Mouse (Mus musculus): ENCODE measurements around the gene Qrfp. TPM values are rescaled to one million over a fixed set of nuclear protein-coding genes. Genes with fewer than 3 reads are reported as not detected.
A peak's percentile ranks its signal among the peaks of the same experiment; 100 is the strongest.

Qrfp gene
- polyA plus RNA-seq, 1 experiment: not detected

GRCm38 (mm10) chr2:31789215-31789614 lies 21.2 kb downstream of the Qrfp start:
- 78% methylated on average over 2 of the region's 2 CpGs for WGBS
- Histone ChIP-seq H3K4me1 (ENCODE audit: control insufficient read depth, insufficient read depth, low read length) (peaks cover 34% of the 10 kb centered on the region), H3K27ac (ENCODE audit: insufficient read depth, low read depth, low read length) (no peak overlapping the region), H3K4me3 (ENCODE audit: insufficient read depth, low read depth, low read length) (no peak overlapping the region)
- no peak for TF ChIP-seq POLR2A (IDR thresholded peaks at IDR 0.05; ENCODE audit: insufficient read depth, low read depth, low read length)
- no peak for TF ChIP-seq CTCF (IDR thresholded peaks at IDR 0.05; ENCODE audit: insufficient read depth, low read depth, low read length)

GRCm38 (mm10) chr2:31788227-31788626 lies 22.2 kb downstream of the Qrfp start:
- TF ChIP-seq CTCF (IDR thresholded peaks at IDR 0.05; ENCODE audit: insufficient read depth, low read depth, low read length) (no peak), POLR2A (IDR thresholded peaks at IDR 0.05; ENCODE audit: insufficient read depth, low read depth, low read length) (no peak)
- no peak overlapping the region for H3K4me3 ChIP-seq (ENCODE audit: insufficient read depth, low read depth, low read length)
- no peak overlapping the region for H3K27ac ChIP-seq (ENCODE audit: insufficient read depth, low read depth, low read length)
- whole genome bisulfite sequencing: 59% methylated on average over 3 of the region's 3 CpGs
- H3K4me1 ChIP-seq (ENCODE audit: control insufficient read depth, insufficient read depth, low read length): peaks cover 34% of the 10 kb centered on the region

GRCm38 (mm10) chr2:31787029-31787428 lies 23.4 kb downstream of the Qrfp start:
- 13% methylated on average over 7 of the region's 7 CpGs for WGBS
- Histone ChIP-seq H3K4me1 (ENCODE audit: control insufficient read depth, insufficient read depth, low read length) (peaks cover 34% of the 10 kb centered on the region), H3K27ac (ENCODE audit: insufficient read depth, low read depth, low read length) (no peak overlapping the region), H3K4me3 (ENCODE audit: insufficient read depth, low read depth, low read length) (no peak overlapping the region)
- TF ChIP-seq CTCF (IDR thresholded peaks at IDR 0.05; ENCODE audit: insufficient read depth, low read depth, low read length): peak; percentile 72
- no peak for TF ChIP-seq POLR2A (IDR thresholded peaks at IDR 0.05; ENCODE audit: insufficient read depth, low read depth, low read length)

- peaks cover 20% of the 10 kb centered on the region for H3K4me1 ChIP-seq (ENCODE audit: control insufficient read depth, insufficient read depth, low read length)
- no peak overlapping the region for H3K4me3 ChIP-seq (ENCODE audit: insufficient read depth, low read depth, low read length)
- no peak overlapping the region for H3K27ac ChIP-seq (ENCODE audit: insufficient read depth, low read depth, low read length)
- 28% methylated on average over 9 of the region's 9 CpGs for WGBS
- TF ChIP-seq CTCF (IDR thresholded peaks at IDR 0.05; ENCODE audit: insufficient read depth, low read depth, low read length) (no peak; the same call in 1 of the 2 replicates), POLR2A (IDR thresholded peaks at IDR 0.05; ENCODE audit: insufficient read depth, low read depth, low read length) (no peak)
Measured at GRCm38 (mm10) chr2:31785074-31785473, 25.3 kb downstream of the Qrfp start.

GRCm38 (mm10) chr2:31782958-31783602 lies 27.3 kb downstream of the Qrfp start:
- Histone ChIP-seq H3K4me3 (ENCODE audit: insufficient read depth, low read depth, low read length) (no peak overlapping the region), H3K4me1 (ENCODE audit: control insufficient read depth, insufficient read depth, low read length) (peaks cover 8% of the 10 kb centered on the region), H3K27ac (ENCODE audit: insufficient read depth, low read depth, low read length) (no peak overlapping the region)
- TF ChIP-seq CTCF (IDR thresholded peaks at IDR 0.05; ENCODE audit: insufficient read depth, low read depth, low read length) (no peak), POLR2A (IDR thresholded peaks at IDR 0.05; ENCODE audit: insufficient read depth, low read depth, low read length) (no peak)
- WGBS: 78% methylated on average over 8 of the region's 8 CpGs

- TF ChIP-seq POLR2A (IDR thresholded peaks at IDR 0.05; ENCODE audit: insufficient read depth, low read depth, low read length) (no peak), CTCF (IDR thresholded peaks at IDR 0.05; ENCODE audit: insufficient read depth, low read depth, low read length) (no peak)
- Histone ChIP-seq H3K4me1 (ENCODE audit: control insufficient read depth, insufficient read depth, low read length) (no peaks in the 10 kb centered on the region), H3K27ac (ENCODE audit: insufficient read depth, low read depth, low read length) (no peak overlapping the region), H3K4me3 (ENCODE audit: insufficient read depth, low read depth, low read length) (no peak overlapping the region)
- WGBS: 95% methylated on average over 2 of the region's 2 CpGs
Measured at GRCm38 (mm10) chr2:31779258-31779657, 31.1 kb downstream of the Qrfp start.

GRCm38 (mm10) chr2:31776479-31776878 lies 33.9 kb downstream of the Qrfp start:
- Histone ChIP-seq H3K4me3 (ENCODE audit: insufficient read depth, low read depth, low read length) (no peak overlapping the region), H3K27ac (ENCODE audit: insufficient read depth, low read depth, low read length) (no peak overlapping the region), H3K4me1 (ENCODE audit: control insufficient read depth, insufficient read depth, low read length) (peaks cover 2% of the 10 kb centered on the region)
- TF ChIP-seq POLR2A (IDR thresholded peaks at IDR 0.05; ENCODE audit: insufficient read depth, low read depth, low read length): no peak
- TF ChIP-seq CTCF (IDR thresholded peaks at IDR 0.05; ENCODE audit: insufficient read depth, low read depth, low read length): no peak
- WGBS: 98% methylated on average over 3 of the region's 3 CpGs

- H3K4me3 ChIP-seq (ENCODE audit: insufficient read depth, low read depth, low read length): no peak overlapping the region
- WGBS: 45% methylated on average over 7 of the region's 7 CpGs
- TF ChIP-seq POLR2A (IDR thresholded peaks at IDR 0.05; ENCODE audit: insufficient read depth, low read depth, low read length) (no peak), CTCF (IDR thresholded peaks at IDR 0.05; ENCODE audit: insufficient read depth, low read depth, low read length) (no peak)
- peak overlapping the region; percentile 1; the same call in 1 of the 2 replicates for H3K27ac ChIP-seq (ENCODE audit: insufficient read depth, low read depth, low read length)
- H3K4me1 ChIP-seq (ENCODE audit: control insufficient read depth, insufficient read depth, low read length): peaks cover 21% of the 10 kb centered on the region
Measured at GRCm38 (mm10) chr2:31770781-31771441, 39.5 kb downstream of the Qrfp start.

- no peak overlapping the region for H3K4me3 ChIP-seq (ENCODE audit: insufficient read depth, low read depth, low read length)
- WGBS: 45% methylated on average over 6 of the region's 6 CpGs
- no peak for TF ChIP-seq CTCF (IDR thresholded peaks at IDR 0.05; ENCODE audit: insufficient read depth, low read depth, low read length)
- TF ChIP-seq POLR2A (IDR thresholded peaks at IDR 0.05; ENCODE audit: insufficient read depth, low read depth, low read length): no peak
- H3K27ac ChIP-seq (ENCODE audit: insufficient read depth, low read depth, low read length): peak overlapping the region; percentile 20; the same call in 1 of the 2 replicates
- peaks cover 21% of the 10 kb centered on the region for H3K4me1 ChIP-seq (ENCODE audit: control insufficient read depth, insufficient read depth, low read length)
Measured at GRCm38 (mm10) chr2:31769631-31770111, 40.7 kb downstream of the Qrfp start.
